Mouse (Mus musculus) c-Kit-positive CD71-positive TER-119-positive erythroid progenitor cells, embryonic 14.5 days (primary cell): ENCODE results near the gene Homer1.

Source experiments
- DNase-seq: peaks from one replicate; pipeline ENCODE4 v3.0.0-alpha.2; 2013; ENCODE audit warnings: low spot score

Homer1 gene

DNA sequence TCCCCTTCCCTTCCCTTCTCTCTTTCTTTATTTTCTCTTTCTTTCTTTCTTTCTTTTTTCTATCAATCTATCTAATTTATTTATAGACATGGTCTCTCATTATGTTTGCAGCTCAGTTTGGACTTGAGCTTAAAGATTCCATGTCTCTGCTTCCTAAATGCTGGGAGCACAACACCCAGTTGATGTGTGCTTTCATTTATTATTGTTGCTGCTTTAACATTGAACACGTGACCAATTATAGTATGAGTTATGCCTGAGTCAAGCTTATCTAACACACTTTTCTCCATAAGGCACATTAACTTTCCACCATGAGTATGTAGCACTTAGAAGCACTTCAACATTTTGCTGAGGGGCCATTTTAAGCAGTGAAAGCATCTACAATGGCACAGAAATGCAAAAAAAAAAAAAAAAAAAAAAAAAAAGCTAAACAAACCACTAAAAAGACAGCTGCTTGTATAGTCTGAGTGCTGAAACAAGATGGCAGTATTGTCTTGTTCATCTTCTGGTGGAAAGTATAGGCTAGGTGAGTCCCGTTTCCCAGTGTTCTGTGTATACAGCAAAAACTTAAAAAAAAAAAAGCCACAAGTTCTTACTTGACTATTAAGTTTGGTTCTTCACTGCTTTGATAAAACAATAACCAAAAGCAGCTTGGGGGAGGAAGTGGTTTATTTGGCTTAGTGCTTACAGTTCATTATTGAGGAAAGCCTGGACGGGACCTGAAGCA is 41.3 kb downstream of the Homer1 start:
- DNase-seq: peak; percentile 53

DNA sequence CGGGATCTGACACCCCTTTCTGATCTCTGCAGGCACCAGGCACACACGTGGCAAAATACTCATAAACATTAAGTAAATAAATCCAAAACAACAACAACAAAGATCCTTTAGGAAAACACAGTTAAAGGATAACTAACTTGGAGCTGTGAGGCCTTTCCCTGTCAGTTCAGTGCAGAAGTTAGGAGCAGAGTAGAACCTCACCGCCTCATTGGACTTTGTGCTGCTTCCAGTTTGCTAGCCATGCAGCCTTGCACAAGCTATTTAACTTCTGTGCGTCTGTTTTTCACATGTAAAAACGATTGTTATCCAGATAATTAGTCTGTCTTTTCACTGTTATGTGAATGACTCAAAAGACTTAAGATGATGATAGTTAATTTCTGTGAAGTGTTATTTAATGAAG is 43.2 kb downstream of the Homer1 start:
- DNase-seq: no peak

DNA sequence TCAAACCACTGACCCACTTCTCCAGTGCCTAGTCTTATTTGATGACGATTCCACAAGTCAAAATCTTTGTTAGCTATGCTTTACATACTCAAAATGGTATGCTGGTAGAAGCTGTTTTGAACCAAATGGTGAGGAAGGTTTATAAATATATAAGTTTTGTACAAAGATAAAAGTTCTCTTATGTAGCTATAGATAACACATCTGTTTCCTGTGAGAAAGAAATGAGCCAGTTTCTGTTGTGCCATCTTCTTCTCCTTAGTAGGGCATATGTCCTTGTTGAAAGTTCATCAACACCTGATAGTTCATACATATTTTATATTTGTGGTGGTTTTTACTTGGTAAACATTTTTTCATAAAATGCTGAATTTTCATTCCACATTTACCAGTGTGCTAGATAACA is 45.0 kb downstream of the Homer1 start:
- DNase-seq: no peak

GRCm38 (mm10) chr13:93345854-93346253 is 46.4 kb downstream of the Homer1 start:
- peak; percentile 56 for DNase-seq

GRCm38 (mm10) chr13:93352030-93352429 is 52.6 kb downstream of the Homer1 start:
- DNase-seq: no peak

DNA sequence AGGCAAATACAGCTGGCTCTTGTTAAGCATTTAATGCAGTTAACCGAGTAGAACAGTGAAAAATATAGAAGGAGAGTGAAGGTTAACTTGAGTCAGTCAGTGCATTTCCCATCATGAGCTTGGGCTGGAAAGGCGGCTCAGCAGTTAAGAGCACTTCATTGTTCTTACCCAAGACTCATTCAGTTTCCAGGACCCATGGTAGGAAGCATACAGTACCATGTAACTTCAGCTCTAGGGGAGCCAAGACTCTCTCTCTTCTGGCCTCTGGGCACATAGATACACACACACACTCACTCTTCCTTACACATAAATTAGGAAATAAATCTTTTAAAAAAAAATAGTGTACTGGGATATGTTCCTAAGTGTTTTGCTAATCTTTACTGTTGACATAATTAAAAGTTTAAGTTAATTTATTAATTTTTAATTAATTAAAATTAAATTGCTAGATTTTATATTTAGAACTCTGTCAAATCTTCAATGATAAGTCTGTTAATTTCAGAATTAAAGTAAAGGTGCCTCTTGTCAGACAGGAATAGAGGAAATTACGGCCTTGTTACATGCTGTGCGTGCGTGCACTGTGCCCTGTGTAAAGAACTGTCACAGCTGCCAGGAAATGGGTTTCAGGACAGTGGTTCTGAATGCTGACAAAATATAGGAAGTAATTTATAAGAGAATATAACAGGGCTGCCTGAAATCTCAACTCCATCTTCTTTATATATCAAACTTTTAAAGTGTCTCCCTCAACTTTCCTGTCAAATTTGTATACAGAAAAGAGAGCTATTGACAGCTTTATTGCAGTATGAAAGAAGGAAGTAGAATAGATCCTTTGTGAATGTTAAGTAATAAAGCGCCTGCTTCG is 55.2 kb downstream of the Homer1 start:
- DNase-seq: no peak

- no peak for DNase-seq
Measured at GRCm38 (mm10) chr13:93355279-93355587, 55.8 kb downstream of the Homer1 start.

DNA sequence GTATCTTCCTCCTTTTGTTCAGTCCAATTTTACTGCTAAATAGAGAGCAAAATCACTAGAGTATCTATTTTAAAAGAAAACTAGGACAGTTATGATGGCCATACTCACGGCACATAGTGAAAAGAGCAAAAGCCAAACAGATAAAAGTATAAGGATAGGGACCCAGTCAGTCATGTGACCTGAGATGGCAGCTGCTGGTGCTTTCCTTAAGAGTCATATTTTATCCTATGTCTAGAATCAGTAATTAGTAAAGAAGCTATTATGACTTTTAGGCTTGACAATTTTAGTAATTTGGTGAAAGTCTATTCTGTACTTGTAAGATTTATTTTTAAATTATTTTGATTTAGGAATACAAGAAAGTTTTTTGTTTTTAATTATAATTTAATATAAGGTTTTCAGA is 59.1 kb downstream of the Homer1 start:
- DNase-seq: no peak

DNA sequence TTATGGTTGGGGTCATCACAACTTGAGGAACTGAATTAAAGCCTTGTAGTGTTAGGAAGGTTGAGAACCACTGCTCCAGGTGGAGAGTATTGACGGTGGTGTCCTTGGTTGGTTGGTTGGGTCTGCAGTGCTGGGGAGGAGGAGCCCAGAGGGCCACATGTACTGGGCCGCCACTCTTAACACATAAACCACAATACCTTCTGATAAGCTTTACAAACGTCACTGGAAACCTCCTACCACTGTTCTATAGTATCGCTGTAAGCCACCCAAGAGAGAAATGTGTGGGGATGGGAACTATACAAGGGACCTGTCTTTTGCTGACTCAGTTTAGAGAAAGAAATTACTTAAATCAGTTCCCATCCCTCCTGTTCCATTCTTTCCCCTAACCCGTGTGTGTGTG is 68.1 kb downstream of the Homer1 start:
- no peak for DNase-seq

DNA sequence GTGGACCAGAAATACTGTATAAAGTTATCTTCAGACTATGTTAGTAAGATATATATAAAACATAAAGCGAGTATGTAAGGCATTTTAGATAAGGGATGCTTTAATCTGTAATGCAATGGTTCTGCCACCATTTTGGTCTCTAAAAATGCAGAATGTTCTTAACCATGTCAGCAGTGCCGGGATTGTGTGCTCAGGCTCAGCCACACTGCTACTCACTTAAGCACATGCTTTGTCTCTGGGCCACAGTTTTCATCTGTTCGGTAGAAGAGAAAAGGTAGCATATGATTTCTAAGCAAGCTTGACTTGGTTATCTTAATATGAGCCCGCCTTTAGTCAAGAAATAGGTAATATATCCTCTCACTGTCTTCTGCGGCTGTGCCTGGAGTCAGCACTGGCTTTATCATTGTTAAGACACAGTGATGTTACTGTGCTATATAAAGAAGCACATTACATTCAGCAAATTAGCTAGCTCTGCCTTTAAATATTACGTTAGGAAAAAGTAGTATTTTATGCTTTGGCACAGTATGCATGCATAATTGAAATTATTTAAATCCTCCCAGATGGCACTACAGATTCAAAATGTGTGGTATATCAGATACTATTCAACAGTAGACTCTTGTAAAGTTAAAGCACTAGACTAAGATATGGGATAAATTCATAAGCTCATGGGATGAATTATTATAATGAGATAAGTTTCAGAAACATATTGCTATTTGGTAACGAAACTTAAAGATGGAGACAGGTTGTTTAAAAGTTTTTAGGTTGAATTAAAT is 69.6 kb downstream of the Homer1 start:
- DNase-seq: no peak

- no peak for DNase-seq
Measured at GRCm38 (mm10) chr13:93374457-93374856, 75.0 kb downstream of the Homer1 start.

GRCm38 (mm10) chr13:93378493-93378892 is 79.1 kb downstream of the Homer1 start:
- DNase-seq: no peak

DNA sequence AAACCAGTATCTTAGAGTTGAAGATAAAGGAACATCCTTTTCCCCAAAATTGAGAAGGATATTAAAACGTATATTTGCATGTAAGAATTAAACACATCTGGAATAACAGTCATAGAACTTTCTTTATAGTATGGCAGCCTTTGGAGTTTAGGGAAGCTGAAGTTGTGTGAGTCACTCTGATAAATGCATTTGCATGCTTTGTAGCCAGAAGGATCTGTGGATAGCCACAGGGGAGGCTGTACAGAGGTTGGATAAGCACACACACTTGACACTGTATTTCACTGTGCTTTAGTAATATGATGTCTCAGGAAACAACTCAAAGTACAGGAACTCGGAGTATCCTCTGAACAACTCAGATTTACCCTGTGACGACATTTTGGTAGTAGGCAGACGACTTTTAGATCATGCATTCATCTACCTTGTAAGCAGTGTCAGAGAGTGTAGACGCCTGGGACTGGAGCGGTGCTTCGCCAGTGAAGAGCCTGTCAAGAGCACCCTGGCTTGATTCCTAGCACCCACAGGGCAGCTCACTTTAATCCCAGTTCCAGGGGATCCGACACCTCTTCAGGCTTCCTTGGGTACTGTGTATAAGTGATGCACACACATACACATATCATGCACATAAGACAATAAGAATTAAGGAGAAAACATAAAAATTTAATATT is 81.1 kb downstream of the Homer1 start:
- DNase-seq: peak; percentile 59

- DNase-seq: peak; percentile 84
Measured at GRCm38 (mm10) chr13:93381301-93381700, 81.9 kb downstream of the Homer1 start.

DNA sequence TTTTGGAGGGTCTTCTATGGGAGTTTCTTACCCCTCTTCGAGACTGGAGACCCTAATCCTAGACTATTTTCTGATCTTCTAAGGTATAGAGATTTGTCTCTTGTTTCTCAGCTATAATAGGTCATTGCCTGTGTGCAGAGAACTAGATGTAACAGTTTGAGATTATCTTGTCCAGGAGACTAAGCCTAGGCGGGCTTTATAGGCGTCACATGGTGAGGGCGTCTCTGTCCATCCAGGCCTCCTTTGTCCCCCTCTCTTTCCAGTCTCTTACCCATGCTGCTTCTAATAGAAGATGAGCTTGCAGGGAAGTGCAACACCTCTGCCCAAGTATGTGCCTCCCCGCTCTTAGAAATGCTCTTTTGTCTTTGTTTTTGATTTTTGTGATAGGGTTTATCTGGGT is 83.7 kb downstream of the Homer1 start:
- no peak for DNase-seq

GRCm38 (mm10) chr13:93383620-93384019 is 84.2 kb downstream of the Homer1 start:
- no peak for DNase-seq

- DNase-seq: no peak
Measured at GRCm38 (mm10) chr13:93384481-93384880, 85.0 kb downstream of the Homer1 start.

GRCm38 (mm10) chr13:93385147-93385546 is 85.7 kb downstream of the Homer1 start:
- no peak for DNase-seq

DNA sequence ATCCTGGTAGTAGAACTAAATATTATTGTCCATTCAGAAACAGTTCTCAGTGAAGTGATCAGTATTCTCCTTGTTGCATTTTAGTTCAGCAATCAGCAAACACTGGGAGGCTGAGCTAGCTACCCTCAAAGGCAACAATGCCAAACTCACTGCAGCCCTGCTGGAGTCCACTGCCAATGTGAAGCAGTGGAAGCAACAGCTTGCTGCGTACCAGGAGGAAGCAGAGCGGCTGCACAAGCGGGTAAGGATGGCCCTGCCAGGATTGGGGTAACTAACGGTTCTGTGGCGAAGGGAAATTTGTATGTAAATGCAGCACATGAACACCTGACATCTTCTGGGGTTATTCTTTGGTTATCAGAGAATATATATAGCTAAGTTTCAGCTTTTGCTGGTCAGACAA is 88.0 kb downstream of the Homer1 start:
- no peak for DNase-seq

- peak; percentile 85 for DNase-seq
Measured at GRCm38 (mm10) chr13:93388594-93389241, 89.3 kb downstream of the Homer1 start.

GRCm38 (mm10) chr13:93389242-93389625 is 89.8 kb downstream of the Homer1 start:
- no peak for DNase-seq

- no peak for DNase-seq
Measured at GRCm38 (mm10) chr13:93399710-93400216, 100.3 kb downstream of the Homer1 start.
